Mouse (Mus musculus) neural tube, embryonic 11.5 days (tissue): ENCODE data around the gene Olfr641. TPM values are rescaled to one million over a fixed set of nuclear protein-coding genes. Genes with fewer than 3 reads are reported as not detected.

Source experiments
- ATAC-seq: fragments of 200-750 bp; cut with Nextera tagmentation; 2 replicates; pipeline ENCODE4 v1.8.0; 2017; ENCODE audit warnings: moderate number of reproducible peaks, mild to moderate bottlenecking, moderate TSS enrichment, moderate library complexity; ENCODE audit not compliant: insufficient read depth, low FRiP score, low TSS enrichment
- DNase-seq: peaks from one replicate; pipeline ENCODE4 v3.0.0-alpha.2; 2015; ENCODE audit warnings: low spot score
- H3K27ac ChIP-seq: fragments of 300-500 bp; sonication (generic); 2 replicates; pipeline ENCODE4 v1.5.1; 2014; ENCODE audit warnings: low read depth, mild to moderate bottlenecking, low read length
- H3K27me3 ChIP-seq: fragments of 300-500 bp; sonication (generic); 2 replicates; pipeline ENCODE4 v1.6.1; 2014; ENCODE audit warnings: mild to moderate bottlenecking, low read length, mixed read lengths; ENCODE audit not compliant: control insufficient read depth, insufficient read depth
- H3K36me3 ChIP-seq: fragments of 300-500 bp; sonication (generic); 2 replicates; pipeline ENCODE4 v1.6.1; 2014; ENCODE audit warnings: mild to moderate bottlenecking, low read length, moderate library complexity, mixed read lengths; ENCODE audit not compliant: control insufficient read depth, insufficient read depth
- H3K4me1 ChIP-seq: fragments of 300-500 bp; sonication (generic); 2 replicates; pipeline ENCODE4 v1.6.1; 2014; ENCODE audit warnings: low read length, mixed read lengths; ENCODE audit not compliant: control insufficient read depth, insufficient read depth
- H3K4me2 ChIP-seq: fragments of 300-500 bp; sonication (generic); 2 replicates; pipeline ENCODE4 v1.6.1; 2014; ENCODE audit warnings: low read depth, mild to moderate bottlenecking, moderate library complexity
- H3K4me3 ChIP-seq: fragments of 300-500 bp; sonication (generic); 2 replicates; pipeline ENCODE4 v1.5.1; 2014; ENCODE audit warnings: low read depth, low read length
- H3K9ac ChIP-seq: fragments of 300-500 bp; sonication (generic); 2 replicates; pipeline ENCODE4 v1.6.1; 2014; ENCODE audit warnings: mild to moderate bottlenecking, low read length
- H3K9me3 ChIP-seq: fragments of 300-500 bp; sonication (generic); 2 replicates; pipeline ENCODE4 v1.6.1; 2016; ENCODE audit warnings: low read length; ENCODE audit not compliant: control insufficient read depth
- WGBS: fragments of 180-500 bp; shearing (Covaris S2); extraction: QIAGEN DNeasy Blood & Tissue Kit; methylation state at CpG from one replicate; pipeline ENCODE4 v1.1.7; 2014; 5-methylcytosine and 5-hydroxymethylcytosine counted together
- polyA plus RNA-seq: library from polyadenylated mRNA; unstranded; fragments of >200 nt; fragmentation: Nextera tagmentation; extraction: Ambion mirVana; gene quantifications from 2 replicates; pipeline ENCODE4 v1.2.1, GENCODE M21; 2014

The Olfr641 gene
- polyA plus RNA-seq, 1 experiment from 2014 or later = not detected

DNA sequence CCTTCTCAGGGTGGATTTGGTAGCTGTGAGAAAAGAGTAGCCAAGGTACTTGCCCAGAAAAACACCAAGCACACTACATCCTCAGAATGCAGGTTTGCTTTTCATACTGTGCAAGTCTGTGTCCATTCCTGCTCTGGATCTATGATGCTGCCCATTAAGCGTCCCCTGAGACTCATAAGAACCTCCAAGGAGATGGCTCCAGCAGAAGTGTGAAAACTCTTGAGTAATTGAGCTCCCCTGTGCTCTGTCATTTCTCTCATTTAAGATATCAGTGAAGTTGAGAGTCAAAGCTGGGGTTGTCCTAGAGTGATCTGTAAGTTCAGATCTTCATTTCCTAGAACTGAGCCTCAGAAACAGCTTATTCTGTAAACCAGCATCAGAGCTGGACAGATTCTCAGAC lies 17.3 kb downstream of the Olfr641 start, which contains the start of gene Olfr642:
Gene Olfr642 (minus strand): TSS at position 101 of the 400 bp plus-strand sequence.
- H3K27me3 ChIP-seq = no peaks in the 10 kb centered on the region
- WGBS = 81% methylated on average over 1 of the region's 1 CpGs
- DNase-seq (no peak), ATAC-seq (no peak)
- H3K9me3 ChIP-seq = no peaks in the 10 kb centered on the region
- no peaks in the 10 kb centered on the region for H3K36me3 ChIP-seq
- no peak within 1 kb of the TSS for H3K4me2 ChIP-seq
- H3K27ac ChIP-seq = no peak within 1 kb of the TSS
- H3K9ac ChIP-seq = no peak within 1 kb of the TSS
- no peak within 1 kb of the TSS for H3K4me3 ChIP-seq
- H3K4me1 ChIP-seq = no peaks in the 10 kb centered on the region

DNA sequence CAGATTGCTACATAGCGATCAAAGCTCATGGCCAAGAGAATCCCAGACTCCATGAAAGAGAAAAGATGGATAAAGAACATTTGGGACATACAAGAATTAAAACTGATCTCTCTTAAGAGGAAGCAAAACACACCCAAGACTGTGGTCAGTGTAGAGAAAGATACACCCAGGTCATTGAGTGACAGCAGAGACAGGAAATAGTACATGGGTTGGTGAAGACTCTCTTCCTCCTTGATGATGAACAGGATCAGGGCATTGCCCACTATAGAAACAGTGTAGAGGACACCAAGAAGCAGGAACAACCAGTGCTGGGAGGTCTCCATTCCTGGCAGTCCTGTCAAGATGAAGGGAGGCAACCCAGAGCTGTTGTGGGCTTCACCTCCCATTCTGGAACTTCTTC lies 24.0 kb downstream of the Olfr641 start:
- H3K9me3 ChIP-seq = no peaks in the 10 kb centered on the region
- WGBS = 90% methylated on average over 1 of the region's 1 CpGs
- no peaks in the 10 kb centered on the region for H3K27me3 ChIP-seq
- no peak for DNase-seq
- no peak for ATAC-seq
- no peaks in the 10 kb centered on the region for H3K4me1 ChIP-seq
- H3K27ac ChIP-seq = no peak overlapping the region
- no peak overlapping the region for H3K9ac ChIP-seq
- no peaks in the 10 kb centered on the region for H3K36me3 ChIP-seq
- H3K4me2 ChIP-seq = no peak overlapping the region
- no peak overlapping the region for H3K4me3 ChIP-seq

DNA sequence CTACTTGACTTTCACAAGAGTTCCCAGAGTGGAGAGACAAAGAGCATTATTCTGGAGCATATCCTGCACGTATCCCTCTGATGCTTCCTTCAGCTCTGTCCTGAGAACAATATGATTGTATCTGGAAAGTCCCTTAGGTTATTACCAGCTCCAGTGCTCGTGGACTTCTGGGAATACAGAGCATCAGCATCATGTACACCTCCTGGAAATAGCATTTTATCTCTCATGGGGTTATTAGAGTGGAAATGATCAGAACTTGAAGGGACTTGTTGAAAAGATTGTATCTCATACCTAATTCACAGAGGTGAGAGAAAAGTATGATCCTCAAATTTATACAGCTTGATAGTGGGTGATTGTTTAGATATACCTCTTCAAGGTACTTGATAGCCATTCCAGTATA lies 26.1 kb downstream of the Olfr641 start, which contains the start of gene 4930516K23Rik:
Gene 4930516K23Rik (minus strand): TSS at position 101 of the 400 bp plus-strand sequence.
- DNase-seq (no peak), ATAC-seq (no peak)
- no peak within 1 kb of the TSS for H3K9ac ChIP-seq
- no peaks in the 10 kb centered on the region for H3K36me3 ChIP-seq
- H3K4me1 ChIP-seq = no peaks in the 10 kb centered on the region
- H3K4me2 ChIP-seq = no peak within 1 kb of the TSS
- 66% methylated on average over 2 of the region's 2 CpGs for WGBS
- no peaks in the 10 kb centered on the region for H3K27me3 ChIP-seq
- no peak within 1 kb of the TSS for H3K27ac ChIP-seq
- no peak within 1 kb of the TSS for H3K4me3 ChIP-seq
- no peaks in the 10 kb centered on the region for H3K9me3 ChIP-seq

DNA sequence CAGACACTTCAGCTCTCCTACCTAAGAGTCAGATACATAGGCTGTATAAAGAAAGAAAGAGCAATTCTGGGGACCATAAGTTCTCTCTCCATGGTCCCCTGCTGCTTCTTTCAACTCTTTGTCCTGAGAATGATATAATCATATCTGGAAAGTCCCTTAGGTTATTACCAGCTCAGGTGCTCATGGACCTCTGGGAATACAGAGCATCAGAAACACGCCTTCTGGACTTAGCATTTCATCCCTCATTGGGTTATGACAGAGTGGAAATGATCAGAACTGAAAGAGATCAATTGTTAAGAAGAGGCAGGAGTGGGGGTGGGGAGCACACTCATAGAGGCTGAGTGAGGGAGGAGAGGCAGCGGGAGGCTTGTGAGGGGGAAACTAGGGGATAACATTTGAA lies 36.5 kb downstream of the Olfr641 start, which contains the start of gene Olfr644:
Gene Olfr644 (minus strand): TSS at position 101 of the 400 bp plus-strand sequence.
- H3K27ac ChIP-seq = no peak within 1 kb of the TSS
- no peaks in the 10 kb centered on the region for H3K9me3 ChIP-seq
- no peak within 1 kb of the TSS for H3K4me2 ChIP-seq
- H3K36me3 ChIP-seq = no peaks in the 10 kb centered on the region
- ATAC-seq = no peak
- no peak within 1 kb of the TSS for H3K4me3 ChIP-seq
- 71% methylated on average over 2 of the region's 2 CpGs for WGBS
- no peaks in the 10 kb centered on the region for H3K27me3 ChIP-seq
- H3K4me1 ChIP-seq = no peaks in the 10 kb centered on the region
- H3K9ac ChIP-seq = no peak within 1 kb of the TSS
- DNase-seq = no peak

DNA sequence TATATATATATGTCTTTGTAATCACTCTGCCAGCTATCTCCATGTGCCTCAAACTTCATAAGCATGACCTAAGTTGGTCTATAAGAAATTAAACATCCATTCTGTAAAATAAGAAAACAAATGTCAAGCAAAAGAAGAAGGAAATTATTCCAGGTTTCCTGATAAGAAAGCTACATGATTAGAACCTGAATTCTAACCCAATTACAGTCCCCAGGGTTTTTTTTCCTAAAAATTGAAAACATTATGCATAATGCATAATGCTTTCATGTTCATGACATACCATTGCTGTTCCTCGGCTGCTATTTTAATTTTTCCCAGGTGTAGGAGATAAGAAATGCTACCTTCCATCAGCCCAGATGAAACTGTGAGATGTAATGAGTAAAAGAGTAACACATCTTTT lies 50.1 kb downstream of the Olfr641 start, which contains the start of gene Olfr645:
Gene Olfr645 (minus strand): TSS at position 101 of the 400 bp plus-strand sequence.
- 83% methylated on average over 1 of the region's 1 CpGs for WGBS
- Histone ChIP-seq H3K4me1 (no peaks in the 10 kb centered on the region), H3K9me3 (no peaks in the 10 kb centered on the region), H3K27me3 (no peaks in the 10 kb centered on the region), H3K4me3 (no peak within 1 kb of the TSS), H3K4me2 (no peak within 1 kb of the TSS), H3K9ac (no peak within 1 kb of the TSS), H3K27ac (no peak within 1 kb of the TSS), H3K36me3 (no peaks in the 10 kb centered on the region)
- DNase-seq (no peak), ATAC-seq (no peak)

Other genes starting within 250 kb of the Olfr641 start
- gene Olfr67, start 243.6 kb upstream of the Olfr641 start, polyA plus RNA-seq = not detected in 2 replicates
- 601 and 630 TPM in 2 replicates for gene Hbb-bt, start 221.4 kb upstream of the Olfr641 start, polyA plus RNA-seq
- 191 and 252 TPM in 2 replicates for gene Hbb-bs, start 207.3 kb upstream of the Olfr641 start, polyA plus RNA-seq
- gene Hbb-bh2, start 194.9 kb upstream of the Olfr641 start, polyA plus RNA-seq = not detected in 2 replicates
- 2,034 and 2,085 TPM in 2 replicates for gene Hbb-bh1, start 192.3 kb upstream of the Olfr641 start, polyA plus RNA-seq
- 8,929 and 9,080 TPM in 2 replicates for gene Hbb-y, start 182.2 kb upstream of the Olfr641 start, polyA plus RNA-seq
- not detected in 2 replicates for gene Olfr66, start 149.2 kb upstream of the Olfr641 start, polyA plus RNA-seq
- not detected in 2 replicates for gene Olfr64, start 141.0 kb upstream of the Olfr641 start, polyA plus RNA-seq
- gene Olfr65, start 132.0 kb upstream of the Olfr641 start, polyA plus RNA-seq = not detected in 2 replicates
- gene Olfr631, start 106.6 kb upstream of the Olfr641 start, polyA plus RNA-seq = not detected in 2 replicates
- not detected in 2 replicates for gene Olfr632, start 101.1 kb upstream of the Olfr641 start, polyA plus RNA-seq
- not detected in 2 replicates for gene Olfr633, start 91.0 kb upstream of the Olfr641 start, polyA plus RNA-seq
- not detected in 2 replicates for gene Olfr635, start 64.3 kb upstream of the Olfr641 start, polyA plus RNA-seq
- gene Olfr638, start 36.7 kb upstream of the Olfr641 start, polyA plus RNA-seq = not detected in 2 replicates
- gene Olfr639, start 18.1 kb upstream of the Olfr641 start, polyA plus RNA-seq = not detected in 2 replicates
- not detected in 2 replicates for gene Olfr640, start 9.9 kb upstream of the Olfr641 start, polyA plus RNA-seq
- gene Olfr642, start 17.2 kb downstream of the Olfr641 start, polyA plus RNA-seq = not detected in 2 replicates
- not detected in 2 replicates for gene 4930516K23Rik, start 26.0 kb downstream of the Olfr641 start, polyA plus RNA-seq
- gene Olfr644, start 36.4 kb downstream of the Olfr641 start, polyA plus RNA-seq = not detected in 2 replicates
- not detected in 2 replicates for gene Olfr645, start 50.0 kb downstream of the Olfr641 start, polyA plus RNA-seq
- gene Olfr646, start 69.4 kb downstream of the Olfr641 start, polyA plus RNA-seq = not detected in 2 replicates
- gene Ubqln5, start 94.4 kb downstream of the Olfr641 start, polyA plus RNA-seq = not detected in 2 replicates
- gene Olfr643, start 102.0 kb downstream of the Olfr641 start, polyA plus RNA-seq = not detected in 2 replicates
- not detected in 2 replicates for gene Ubqln3, start 107.8 kb downstream of the Olfr641 start, polyA plus RNA-seq
- gene Ubqlnl, start 115.1 kb downstream of the Olfr641 start, polyA plus RNA-seq = not detected in 2 replicates
- 0.11 TPM in 1 of 2 replicates, not detected in the other for gene Olfm5, start 129.4 kb downstream of the Olfr641 start, polyA plus RNA-seq
- 0.16 and 0.17 TPM in 2 replicates for gene Olfr648, start 147.9 kb downstream of the Olfr641 start, polyA plus RNA-seq
- gene Olfr649, start 160.5 kb downstream of the Olfr641 start, polyA plus RNA-seq = not detected in 2 replicates
- 2.5 and 3.1 TPM in 2 replicates for gene Trim6, start 183.3 kb downstream of the Olfr641 start, polyA plus RNA-seq
- gene Trim34a, start 209.0 kb downstream of the Olfr641 start, polyA plus RNA-seq = 0.74 and 0.84 TPM in 2 replicates